Mouse (Mus musculus): ENCODE data around the gene Rrp9.

Rrp9 gene

DNA sequence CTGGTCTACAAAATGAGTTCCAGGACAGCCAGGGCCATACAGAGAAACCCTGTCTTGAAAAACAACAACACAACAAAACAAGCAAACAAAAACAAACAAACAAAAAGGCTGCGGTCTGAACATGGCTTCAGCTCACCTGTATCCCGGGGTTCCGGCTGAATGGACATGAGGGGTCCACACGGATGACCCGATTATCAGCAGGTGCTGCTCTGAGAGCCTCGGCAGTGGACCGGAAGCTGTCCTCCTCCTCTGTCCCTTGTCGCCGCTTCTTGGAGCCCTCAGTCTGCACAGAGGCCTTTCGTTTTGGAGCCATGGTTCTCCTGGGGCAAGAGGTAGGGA lies at the start of gene Rrp9:
Rrp9 (plus strand) TSS at position 301 of the 339 bp plus-strand sequence.
- no peak for DNase-seq (ENCODE audit: low read depth, low spot score)

- no peak for DNase-seq (ENCODE audit: low read depth, low spot score)
Observed at GRCm38 (mm10) chr9:106428719-106429220, 47.0 kb upstream of the Rrp9 start.

DNA sequence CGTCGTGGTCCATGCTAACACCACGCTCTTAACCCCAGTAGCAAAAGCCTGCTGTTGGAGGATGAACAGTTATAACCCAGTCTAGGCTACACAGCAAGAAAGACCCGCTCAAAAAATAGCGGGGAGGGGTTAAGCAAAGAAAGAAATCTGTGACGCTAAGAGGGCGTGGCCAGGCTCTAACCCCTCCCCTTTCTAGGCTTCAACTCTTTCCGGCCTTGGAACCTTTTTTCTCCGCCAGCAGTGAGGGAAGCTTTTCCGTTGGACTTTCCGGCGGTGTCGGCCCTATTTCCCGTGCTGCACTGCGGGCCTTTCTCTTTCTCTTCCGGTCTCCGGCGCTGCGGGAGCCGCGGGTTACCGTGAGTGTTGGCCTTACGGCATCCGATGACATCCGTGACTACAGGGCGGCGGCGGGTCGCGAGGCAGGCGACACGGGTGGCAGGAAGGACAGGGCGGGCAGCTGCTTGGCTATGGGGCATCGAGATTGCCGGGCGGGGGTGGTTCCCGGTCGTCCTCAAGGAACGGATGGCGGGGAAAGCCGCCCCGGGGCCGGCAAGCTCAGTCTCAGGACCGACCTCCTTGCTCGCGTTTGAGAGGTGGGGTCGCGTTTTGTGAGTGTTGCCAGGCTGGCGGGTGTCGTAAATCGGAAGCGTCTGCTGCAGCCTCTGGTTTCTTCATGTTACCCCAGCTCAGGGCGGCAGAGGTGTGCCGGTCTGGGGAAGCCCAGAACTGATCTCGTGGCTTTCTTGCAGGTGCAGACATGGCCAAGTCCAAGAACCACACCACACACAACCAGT lies 46.3 kb upstream of the Rrp9 start, which contains the start of gene Rpl29:
Rpl29 (plus strand) TSS at position 234 of the 794 bp plus-strand sequence.
- DNase-seq (ENCODE audit: low read depth, low spot score): peak; percentile 96

- no peak for DNase-seq (ENCODE audit: low read depth, low spot score)
Observed at GRCm38 (mm10) chr9:106430015-106430264, 45.8 kb upstream of the Rrp9 start.

DNA sequence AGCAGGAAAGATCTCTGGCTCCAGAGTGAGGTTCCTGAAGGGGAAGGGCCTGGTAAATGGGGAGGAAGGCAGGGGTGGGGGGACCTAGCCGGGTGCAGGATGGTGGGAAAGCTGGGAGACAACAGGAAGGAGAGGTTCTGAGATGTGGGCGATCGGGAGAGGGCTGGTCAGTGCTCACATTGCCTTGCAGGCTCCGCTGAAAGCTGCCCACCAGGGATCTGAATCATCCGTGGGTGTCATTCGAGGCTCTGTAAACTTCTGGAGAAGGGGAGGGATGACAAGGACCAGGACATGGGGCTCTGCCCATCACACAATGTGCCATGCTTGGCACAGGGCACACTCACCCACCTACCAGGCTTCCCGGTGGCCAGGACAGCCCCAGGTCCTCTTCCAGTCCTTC lies 42.4 kb upstream of the Rrp9 start:
- no peak for DNase-seq (ENCODE audit: low read depth, low spot score)

DNA sequence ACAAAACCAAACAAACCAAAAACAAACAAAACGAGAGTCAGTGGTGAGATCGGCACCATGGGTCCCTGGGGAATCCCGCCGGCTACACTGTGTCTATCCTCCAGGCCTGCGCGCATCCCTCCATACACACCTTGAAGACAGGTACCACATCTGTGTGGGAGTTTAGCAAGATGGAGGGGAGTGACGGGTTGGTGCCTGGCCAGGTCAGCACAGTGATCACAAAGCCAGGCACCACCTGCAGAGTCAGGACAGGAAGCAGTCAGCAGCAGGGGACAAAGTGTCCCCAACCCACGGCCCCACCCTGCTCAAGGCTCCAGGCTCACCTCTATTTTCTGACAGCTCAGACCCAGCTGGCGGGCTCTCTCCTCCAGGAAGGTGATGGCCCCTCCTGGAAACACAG lies 39.2 kb upstream of the Rrp9 start:
- DNase-seq (ENCODE audit: low read depth, low spot score): no peak

DNA sequence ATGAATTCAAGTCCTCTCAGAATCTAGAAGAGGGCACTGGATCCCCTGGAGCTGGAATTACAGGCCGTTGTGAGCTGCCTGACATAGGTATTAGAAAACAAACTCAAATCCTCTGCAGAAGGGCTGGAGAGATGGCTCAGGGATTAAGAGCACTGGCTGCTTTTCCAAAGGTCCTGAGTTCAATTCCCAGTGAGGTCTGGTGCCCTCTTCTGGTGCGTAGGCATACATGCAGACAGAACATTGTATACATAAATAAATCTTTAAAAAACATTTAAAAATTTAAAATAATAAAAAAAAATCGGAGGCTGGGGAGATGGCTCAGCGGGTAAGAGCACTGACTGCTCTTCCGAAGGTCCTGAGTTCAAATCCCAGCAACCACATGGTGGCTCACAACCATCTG lies 33.1 kb upstream of the Rrp9 start:
- no peak for DNase-seq (ENCODE audit: low read depth, low spot score)

DNA sequence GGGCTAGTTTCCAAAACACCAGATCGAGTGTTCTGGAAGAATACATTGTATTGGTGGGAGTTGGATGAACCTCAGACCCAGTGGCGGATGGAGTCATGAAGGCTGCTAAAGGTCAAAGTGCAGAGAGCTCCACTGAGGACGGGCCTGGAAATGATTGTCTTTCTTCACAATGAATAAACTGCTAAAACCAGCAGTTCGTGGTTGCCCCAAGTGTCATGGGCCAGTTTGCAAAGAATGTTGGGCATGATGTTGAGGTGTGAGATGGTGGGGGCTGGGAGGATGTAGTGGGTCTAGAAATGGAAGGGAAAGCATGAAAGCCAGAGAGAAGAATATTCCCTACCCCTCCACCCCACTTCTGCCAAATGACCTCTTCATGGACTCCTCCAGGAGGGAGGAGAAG lies 30.9 kb upstream of the Rrp9 start:
- DNase-seq (ENCODE audit: low read depth, low spot score): no peak

DNA sequence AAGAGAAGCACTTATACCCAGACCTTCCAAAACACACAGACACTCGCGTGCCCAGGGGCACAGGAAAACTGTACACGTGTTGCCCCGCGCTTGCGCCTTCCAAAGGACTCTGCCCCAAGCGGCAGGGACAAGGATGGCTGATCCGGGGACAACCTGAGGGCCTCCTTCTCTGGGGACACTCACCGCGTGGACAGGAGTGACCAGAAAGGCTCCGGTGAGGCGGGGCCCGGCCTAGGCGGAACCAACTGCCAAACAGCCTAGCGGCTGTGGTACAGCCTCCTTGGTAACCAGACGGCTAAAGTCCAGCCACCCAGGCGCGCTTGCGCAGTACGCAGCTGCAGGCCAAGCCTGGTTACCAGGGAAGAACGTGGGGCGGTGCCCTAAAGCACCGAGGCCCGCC lies 28.4 kb upstream of the Rrp9 start, which contains the start of the genes Abhd14b and Abhd14a:
Abhd14b (plus strand) TSS at position 112 of the 400 bp plus-strand sequence.
Abhd14a (minus strand) TSS at position 331 of the 400 bp plus-strand sequence.
- DNase-seq (ENCODE audit: low read depth, low spot score): peak; percentile 93

DNA sequence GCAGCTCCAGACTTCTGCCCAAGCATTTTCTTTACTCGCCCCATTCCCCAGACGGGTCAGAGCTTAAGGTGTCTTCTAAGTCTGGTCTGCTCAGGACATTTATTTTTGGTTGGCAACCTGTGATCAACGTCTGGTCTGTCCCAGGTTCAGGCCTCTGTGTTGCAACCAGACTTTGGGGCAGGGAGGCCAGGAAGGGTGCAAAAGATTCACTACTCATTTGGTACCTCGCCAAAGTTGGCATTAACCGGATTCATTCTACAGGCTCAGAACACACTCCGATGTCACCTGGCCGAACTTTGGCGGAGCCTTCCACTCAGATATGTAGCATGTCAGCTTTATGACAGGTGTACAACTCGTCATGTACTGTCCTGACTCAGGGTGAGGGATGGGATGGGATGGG lies 27.8 kb upstream of the Rrp9 start:
- no peak for DNase-seq (ENCODE audit: low read depth, low spot score)

GRCm38 (mm10) chr9:106448498-106449031 lies 27.2 kb upstream of the Rrp9 start:
- peak; percentile 63 for DNase-seq (ENCODE audit: low read depth, low spot score)

GRCm38 (mm10) chr9:106449947-106450346 lies 25.8 kb upstream of the Rrp9 start:
- no peak for DNase-seq (ENCODE audit: low read depth, low spot score)

DNA sequence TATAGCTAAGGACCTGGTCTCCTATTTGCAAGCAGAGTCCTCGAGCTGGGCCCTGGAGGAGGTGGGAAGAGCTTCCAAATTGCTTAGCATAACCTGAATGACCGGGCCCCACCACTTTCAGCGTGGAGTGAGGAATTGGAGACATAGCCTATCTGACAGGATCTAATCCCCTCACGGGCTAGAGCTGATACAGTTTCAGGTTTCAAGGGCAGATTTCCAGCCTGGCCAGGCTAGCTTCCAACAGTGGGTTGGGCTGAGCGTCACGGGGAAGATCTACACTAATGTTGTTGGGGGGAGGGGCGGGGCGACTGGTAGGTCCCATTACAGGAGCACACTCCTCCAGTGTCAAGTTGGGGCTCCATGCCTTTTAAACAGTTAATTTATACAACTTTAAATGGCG lies 25.1 kb upstream of the Rrp9 start:
- DNase-seq (ENCODE audit: low read depth, low spot score): peak; percentile 75

- no peak for DNase-seq (ENCODE audit: low read depth, low spot score)
Observed at GRCm38 (mm10) chr9:106451298-106451697, 24.5 kb upstream of the Rrp9 start.

DNA sequence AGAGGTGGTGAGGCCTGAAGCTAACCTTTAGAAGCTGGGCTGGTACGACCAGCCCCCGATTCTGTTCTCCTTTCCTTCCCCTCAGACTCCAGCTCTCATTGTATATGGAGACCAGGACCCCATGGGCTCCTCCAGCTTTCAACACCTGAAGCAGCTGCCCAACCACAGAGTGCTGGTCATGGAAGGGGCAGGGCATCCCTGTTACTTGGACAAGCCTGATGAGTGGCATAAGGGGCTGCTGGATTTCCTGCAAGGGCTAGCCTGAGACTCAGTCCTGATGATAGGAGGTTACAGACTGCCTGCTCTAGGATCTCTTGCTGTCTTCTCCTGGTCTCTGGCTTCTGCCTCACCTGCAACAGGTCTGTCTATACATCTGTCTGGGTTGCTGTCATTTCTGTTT lies 23.9 kb upstream of the Rrp9 start:
- no peak for DNase-seq (ENCODE audit: low read depth, low spot score)

- no peak for DNase-seq (ENCODE audit: low read depth, low spot score)
Observed at GRCm38 (mm10) chr9:106452351-106452750, 23.4 kb upstream of the Rrp9 start.

GRCm38 (mm10) chr9:106452821-106453220 lies 22.9 kb upstream of the Rrp9 start:
- peak; percentile 87 for DNase-seq (ENCODE audit: low read depth, low spot score)

DNA sequence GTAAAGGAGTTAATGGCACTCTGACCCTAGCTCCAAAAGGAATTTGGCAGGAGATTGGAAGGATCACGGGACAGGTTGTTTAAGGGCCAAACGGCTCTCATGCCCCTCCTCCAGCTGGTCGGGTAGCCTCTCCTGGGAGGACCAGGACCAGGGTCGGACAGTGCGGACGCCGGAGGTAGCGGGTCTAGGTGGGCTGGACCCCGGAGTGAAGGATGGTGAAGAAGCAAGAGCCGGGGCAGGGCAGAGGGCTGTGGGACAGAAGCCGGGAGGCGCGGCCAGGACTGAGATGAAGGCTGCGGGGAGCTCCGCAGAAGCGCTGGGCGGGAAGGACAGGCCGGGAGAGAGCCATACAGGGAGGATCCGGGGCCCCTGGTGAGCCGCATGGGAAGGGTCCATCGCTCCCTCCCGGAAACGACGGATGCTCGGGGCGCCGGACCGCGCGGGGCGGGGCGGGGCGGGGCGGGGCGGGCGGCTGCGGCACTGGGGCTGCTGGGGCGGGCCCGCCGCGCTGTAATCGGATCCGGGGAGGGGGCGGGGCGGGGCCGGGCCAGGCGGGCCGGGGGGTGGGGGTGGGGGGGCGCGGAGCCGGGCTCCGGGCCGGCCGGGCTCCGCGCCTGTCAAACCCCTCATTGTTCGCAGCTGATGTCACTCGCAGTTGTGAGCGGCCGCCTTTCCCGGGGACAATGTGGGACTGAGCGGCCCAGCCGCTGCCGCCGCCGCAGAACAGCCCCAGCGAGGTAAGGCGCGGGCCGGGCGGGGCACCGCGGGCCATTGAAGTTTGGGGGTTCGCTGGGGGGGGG lies 22.3 kb upstream of the Rrp9 start, which contains the start of gene Pcbp4:
Pcbp4 (plus strand) TSS at position 21 of the 800 bp plus-strand sequence.
- DNase-seq (ENCODE audit: low read depth, low spot score): peak; percentile 79

GRCm38 (mm10) chr9:106454071-106454761 lies 21.5 kb upstream of the Rrp9 start:
- DNase-seq (ENCODE audit: low read depth, low spot score): peak; percentile 47

- peak; percentile 73 for DNase-seq (ENCODE audit: low read depth, low spot score)
Observed at GRCm38 (mm10) chr9:106454888-106455681, 20.7 kb upstream of the Rrp9 start.

Measured in mesoderm, embryonic 11.5 days (tissue).